13 mouse cellular contexts compared by ENCODE assay signal in genomic region chr7:101662006-101662405, GRCm38 (mm10). TPM values are rescaled to one million over a fixed set of nuclear protein-coding genes. Genes with fewer than 3 reads are reported as not detected.
DNase-seq lines count a peak whose midpoint lies in the region; ATAC-seq and TF ChIP-seq lines count a peak whose summit lies in the region.
"Had no signal": no experiment of that assay in that cellular context is flagged by ENCODE, and none has a peak within 500 bp of the region (broad histone marks: within the 10 kb centered on the region; RNA-seq: fewer than 3 reads in every experiment).

No protein-coding gene starts in this region.

- H3K36me3 ChIP-seq in kidney, postnatal 0 days (ENCODE audit: insufficient read depth, low read length) = no peaks in the 10 kb centered on the region
- H3K36me3 ChIP-seq in kidney, embryonic 15.5 days = peaks cover 1% of the 10 kb centered on the region; the same call in 1 of the 2 replicates

- 84% methylated on average over 1 of the region's 1 CpGs for WGBS in kidney, postnatal 0 days
- 87% methylated on average over 1 of the region's 1 CpGs for WGBS in kidney, embryonic 15.5 days

- H3K4me3 ChIP-seq in kidney, postnatal 0 days (replicated peaks; ENCODE audit: low read depth, low read length) = no peak overlapping the region
- no peak overlapping the region for H3K4me3 ChIP-seq in kidney, embryonic 15.5 days (replicated peaks)

- peak; percentile 54 for TF ChIP-seq CTCF in kidney, postnatal 0 days (IDR thresholded peaks at IDR 0.05; ENCODE audit: low read depth)

- DNase-seq in kidney, postnatal 0 days (ENCODE audit: low spot score) = no peak
- DNase-seq in 416B (ENCODE audit: low read depth) (peak; percentile 68), A20 (ENCODE audit: low read depth, low spot score) (peak; percentile 67), R1 (ENCODE audit: low read depth, low spot score) (peak; percentile 80)
- DNase-seq in heart, postnatal 4 days = no peak
- DNase-seq: cerebellum, adult 11 months; heart, postnatal 10 days; kidney, postnatal 36 days; right cerebral cortex, postnatal 4 days had no signal

- H3K4me2 ChIP-seq in kidney, postnatal 0 days (ENCODE audit: low read length) = no peak overlapping the region
- H3K4me2 ChIP-seq in kidney, embryonic 15.5 days = no peak overlapping the region

- peaks cover 9% of the 10 kb centered on the region for H3K4me1 ChIP-seq in kidney, postnatal 0 days (replicated peaks; ENCODE audit: insufficient read depth, low read length)
- peaks cover 19% of the 10 kb centered on the region for H3K4me1 ChIP-seq in kidney, embryonic 15.5 days

- no peak overlapping the region for H3K9ac ChIP-seq in kidney, postnatal 0 days (ENCODE audit: low read depth, low read length)
- H3K9ac ChIP-seq in kidney, embryonic 15.5 days = no peak overlapping the region

- no peak overlapping the region for H3K27ac ChIP-seq in kidney, postnatal 0 days
- no peak overlapping the region for H3K27ac ChIP-seq in kidney, embryonic 15.5 days
- H3K27ac ChIP-seq: macrophage had no signal

- H3K9me3 ChIP-seq in kidney, postnatal 0 days (replicated peaks; ENCODE audit: low read length) = no peaks in the 10 kb centered on the region
- no peaks in the 10 kb centered on the region for H3K9me3 ChIP-seq in kidney, embryonic 15.5 days (replicated peaks)

- ATAC-seq in kidney, postnatal 0 days (replicated peaks; ENCODE audit: low FRiP score, low read depth) = no peak
- ATAC-seq in kidney, embryonic 15.5 days (replicated peaks; ENCODE audit: low FRiP score) = no peak
- ATAC-seq in megakaryocyte progenitor cell, adult 5-6 weeks (replicated peaks; ENCODE audit: poor library complexity) = no peak
- ATAC-seq: inflammation-experienced regulatory T-cells, adult 6 months had no signal

- H3K27me3 ChIP-seq in kidney, postnatal 0 days (ENCODE audit: insufficient read depth, low read length) = no peaks in the 10 kb centered on the region
- H3K27me3 ChIP-seq in kidney, embryonic 15.5 days = no peaks in the 10 kb centered on the region

RNA-seq across cellular contexts. Expression of gene Clpb, which starts 1.4 kb away (rescaled TPM):
- polyA plus RNA-seq in kidney, postnatal 0 days (2015; fragmentation: Nextera tagmentation; extraction: Ambion mirVana) = 34.6 and 39.0 TPM in 2 replicates
- 58.7 and 64.7 TPM in 2 replicates for polyA plus RNA-seq in kidney, embryonic 15.5 days (2015; fragmentation: Nextera tagmentation; extraction: Ambion mirVana)
- 7.2 and 9.9 TPM in 2 replicates for total RNA-seq in megakaryocyte progenitor cell, adult 5-6 weeks (2015)
- total RNA-seq in megakaryocyte progenitor cell, adult 5-6 weeks (2017) = 32.9 and 45.8 TPM in 2 replicates
- total RNA-seq in heart, postnatal 4 days (2021) = 10 to 100 TPM; 50.3 to 52.7 TPM

Comparison
In these comparisons a context has a peak if more than half of its experiments do, and no peak if none do; other contexts are left out.
1. DNase-seq: peak in 416B (single experiment), A20 (single experiment) and R1 (single experiment); none in kidney, postnatal 0 days (single experiment) and heart, postnatal 4 days (single experiment).